ENCODE assay signal across 9 mouse cellular contexts in genomic region chr13:56765284-56766032, GRCm38 (mm10). TPM values are rescaled to one million over a fixed set of nuclear protein-coding genes. Genes with fewer than 3 reads are reported as not detected.
A peak's percentile ranks its signal among the peaks of the same experiment; 100 is the strongest.
DNase-seq lines count a peak whose midpoint lies in the region; ATAC-seq and TF ChIP-seq lines count a peak whose summit lies in the region.
"Had no signal": no experiment of that assay in that cellular context is flagged by ENCODE, and none has a peak within 500 bp of the region (broad histone marks: within the 10 kb centered on the region; RNA-seq: fewer than 3 reads in every experiment).

No protein-coding gene starts in this region.

- no peaks in the 10 kb centered on the region for H3K9me3 ChIP-seq in kidney, embryonic 15.5 days (replicated peaks)

- peak overlapping the region; percentile 18 for H3K4me3 ChIP-seq in kidney, embryonic 15.5 days (replicated peaks)
- peak overlapping the region; percentile 30 for H3K4me3 ChIP-seq in bone marrow macrophage, adult 2 months (ENCODE audit: insufficient read depth, low read length)
- H3K4me3 ChIP-seq: myocyte had no signal

- TF ChIP-seq CTCF in bone marrow macrophage, adult 2 months (IDR thresholded peaks at IDR 0.05; ENCODE audit: low read depth, low read length) = no peak

- WGBS in kidney, embryonic 15.5 days = 31% methylated on average over 25 of the region's 25 CpGs

- H3K9ac ChIP-seq in kidney, embryonic 15.5 days = no peak overlapping the region

- peak overlapping the region; percentile 51 for H3K4me2 ChIP-seq in kidney, embryonic 15.5 days

- no peaks in the 10 kb centered on the region for H3K36me3 ChIP-seq in kidney, embryonic 15.5 days

- TF ChIP-seq POLR2A in bone marrow macrophage, adult 2 months (IDR thresholded peaks at IDR 0.05; ENCODE audit: borderline replicate concordance, low read depth, low read length) = no peak

- peaks cover 8% of the 10 kb centered on the region; the same call in 1 of the 2 replicates for H3K27me3 ChIP-seq in kidney, embryonic 15.5 days

- DNase-seq in kidney, adult 18-20 months = no peak
- DNase-seq in induced T-regulatory cell, adult 2 months (ENCODE audit: low read depth) = peak; percentile 34
- no peak for DNase-seq in urinary bladder, postnatal 14 days (ENCODE audit: low spot score)
- DNase-seq in adipocyte (ENCODE audit: low spot score) = no peak

- H3K27ac ChIP-seq in kidney, embryonic 15.5 days = peak overlapping the region; percentile 9; the same call in 1 of the 2 replicates
- no peak overlapping the region for H3K27ac ChIP-seq in bone marrow macrophage, adult 2 months (ENCODE audit: insufficient read depth, low read depth, low read length)

- ATAC-seq in kidney, embryonic 15.5 days (replicated peaks; ENCODE audit: low FRiP score) = 0 out of 2 replicates have a peak, but pooled peaks have one; percentile 17
- peak; percentile 82 for ATAC-seq in megakaryocyte progenitor cell, adult 5-6 weeks (replicated peaks; ENCODE audit: poor library complexity)
- no peak for ATAC-seq in erythroblast, adult 5-6 weeks (replicated peaks; ENCODE audit: low FRiP score, poor library complexity, severe bottlenecking)

- H3K4me1 ChIP-seq in kidney, embryonic 15.5 days = peaks cover 28% of the 10 kb centered on the region
- H3K4me1 ChIP-seq in bone marrow macrophage, adult 2 months (ENCODE audit: control insufficient read depth, insufficient read depth, low read length) = no peaks in the 10 kb centered on the region

RNA-seq across cellular contexts. Expression of gene Gm45623, which starts 11.8 kb away (rescaled TPM):
- not detected in 2 replicates for polyA plus RNA-seq in kidney, embryonic 15.5 days (2015; fragmentation: Nextera tagmentation; extraction: Ambion mirVana)
- not detected in 2 replicates for polyA plus RNA-seq in bone marrow macrophage, adult 2 months (2012; ENCODE audit: insufficient read depth, insufficient read length, missing spikeins)
- total RNA-seq in megakaryocyte progenitor cell, adult 5-6 weeks (2015) = not detected in 2 replicates
- total RNA-seq in megakaryocyte progenitor cell, adult 5-6 weeks (2017) = not detected in 2 replicates
- not detected in 2 replicates for total RNA-seq in erythroblast, adult 5-6 weeks (2015; ENCODE audit: low replicate concordance)
- not detected in 2 replicates for total RNA-seq in erythroblast, adult 5-6 weeks (2017; ENCODE audit: low replicate concordance)
- polyA plus RNA-seq: myocyte had no signal
